Mouse (Mus musculus): ENCODE results near the gene Kcnk16.
A peak's percentile ranks its signal among the peaks of the same experiment; 100 is the strongest.

Gene Kcnk16

DNA sequence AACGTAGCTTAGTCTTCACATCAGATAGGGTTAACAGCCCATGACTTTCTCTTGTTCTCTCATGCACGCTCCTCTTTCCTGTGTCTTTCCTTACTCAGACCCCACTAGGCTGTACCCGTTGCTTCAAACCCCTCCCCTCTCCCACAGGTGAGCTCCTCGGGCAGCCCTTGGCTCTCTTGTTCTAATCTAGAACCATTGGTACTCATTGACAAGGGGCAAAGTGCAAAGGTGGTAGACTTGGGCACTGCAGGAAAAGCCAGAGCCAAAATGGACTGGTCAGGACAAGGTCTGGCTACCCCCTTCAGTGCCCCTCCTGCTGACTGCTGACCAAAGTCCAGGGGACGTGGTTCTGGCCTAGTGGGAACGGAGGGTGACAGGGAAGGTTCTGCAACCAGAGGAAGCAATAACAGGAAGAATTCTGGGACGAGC is 38.9 kb downstream of the Kcnk16 start:
- DNase-seq (ENCODE audit: low read depth, low spot score) = no peak

GRCm38 (mm10) chr14:20229437-20229836 is 39.6 kb downstream of the Kcnk16 start:
- DNase-seq (ENCODE audit: low read depth, low spot score) = no peak

GRCm38 (mm10) chr14:20228336-20228735 is 40.7 kb downstream of the Kcnk16 start:
- no peak for DNase-seq (ENCODE audit: low read depth, low spot score)

DNA sequence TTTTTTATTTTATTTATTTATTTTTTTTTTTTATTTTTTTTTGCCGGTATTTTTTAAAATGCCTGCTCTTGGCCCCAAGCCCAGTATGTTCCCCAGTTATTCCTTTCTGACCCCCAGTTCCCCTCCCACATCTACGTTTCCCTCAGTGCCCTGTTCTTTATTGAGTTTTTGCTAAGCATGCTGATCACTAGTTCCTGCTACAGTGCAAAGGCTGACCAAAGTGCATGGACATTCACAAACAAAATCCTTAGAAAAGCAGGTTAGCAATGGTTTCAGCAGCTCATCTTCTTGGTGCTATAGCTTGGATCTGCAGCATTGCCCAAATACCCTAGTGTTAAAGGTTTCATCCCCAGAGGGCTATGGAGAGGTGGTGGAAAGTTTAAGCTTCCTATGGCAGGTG is 42.0 kb downstream of the Kcnk16 start:
- DNase-seq (ENCODE audit: low read depth, low spot score) = no peak

DNA sequence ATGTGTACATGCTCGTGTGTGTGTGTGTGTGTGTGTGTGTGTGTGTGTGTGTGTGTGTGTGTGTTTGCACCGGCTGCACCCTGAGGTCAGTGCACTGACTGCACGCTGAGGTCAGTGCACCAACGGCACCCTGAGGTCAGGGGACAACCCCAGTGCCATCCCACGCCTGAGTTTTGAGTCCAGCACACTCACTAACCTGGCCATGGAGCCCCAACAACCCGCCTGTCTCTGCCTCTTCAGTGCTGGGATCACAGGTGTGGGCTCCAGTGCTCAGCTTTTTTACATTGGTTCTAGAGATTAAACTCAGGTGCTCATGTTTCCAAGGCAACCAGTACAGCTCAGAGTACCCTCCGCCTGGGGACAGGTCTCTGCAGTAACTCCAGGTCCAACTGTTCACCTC is 42.5 kb downstream of the Kcnk16 start:
- DNase-seq (ENCODE audit: low read depth, low spot score) = no peak

DNA sequence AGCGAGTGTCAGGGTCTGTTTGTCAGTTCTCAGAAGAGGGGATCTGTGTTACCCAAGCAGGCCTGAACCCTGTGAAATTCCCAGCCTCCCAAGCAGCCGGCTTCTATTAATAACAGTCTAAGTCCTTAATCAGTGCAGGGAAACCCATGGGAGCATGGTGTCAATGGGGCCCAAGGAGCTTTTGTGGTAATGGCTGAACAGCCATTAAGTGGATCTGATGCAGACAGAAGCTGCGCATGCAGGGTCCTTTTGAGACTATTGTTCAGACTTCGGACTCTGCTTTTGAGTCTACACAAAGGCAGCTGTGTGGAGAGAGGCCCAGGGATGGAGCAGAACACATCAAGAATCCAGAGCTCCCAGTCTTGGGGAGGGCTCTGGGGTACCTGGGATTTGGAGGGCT is 43.5 kb downstream of the Kcnk16 start:
- peak; percentile 17 for DNase-seq (ENCODE audit: low read depth, low spot score)

DNA sequence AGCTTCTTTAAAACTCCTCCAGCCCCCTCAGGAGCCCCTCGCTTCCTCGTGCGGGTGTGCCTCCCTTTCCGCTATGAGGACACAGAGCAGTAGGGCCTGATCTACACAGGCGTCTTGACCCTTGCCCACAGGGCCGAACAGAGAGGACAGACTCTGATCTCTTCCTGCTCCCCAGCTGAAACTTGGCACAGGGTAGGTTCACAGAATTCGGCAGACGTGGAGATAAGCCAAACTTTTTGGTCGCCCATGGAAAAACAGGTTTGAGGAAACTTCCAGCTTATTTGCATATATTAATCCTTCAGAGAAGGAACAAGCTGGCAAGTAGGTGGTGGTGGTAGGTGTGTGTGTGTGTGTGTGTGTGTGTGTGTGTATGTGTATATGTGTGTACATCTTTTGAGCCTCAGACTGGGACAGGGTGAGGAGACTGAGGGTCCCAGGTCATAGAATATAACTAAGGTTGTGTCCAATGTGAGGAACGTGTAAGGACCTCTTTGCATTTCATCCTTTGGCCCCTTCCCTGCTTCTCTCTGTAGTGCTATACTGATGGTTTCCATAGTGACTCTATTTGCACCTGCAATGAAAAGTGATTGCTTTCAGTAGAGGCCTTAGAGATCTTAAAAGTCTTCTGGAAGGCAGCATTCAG is 44.3 kb downstream of the Kcnk16 start:
- DNase-seq (ENCODE audit: low read depth, low spot score) = no peak

DNA sequence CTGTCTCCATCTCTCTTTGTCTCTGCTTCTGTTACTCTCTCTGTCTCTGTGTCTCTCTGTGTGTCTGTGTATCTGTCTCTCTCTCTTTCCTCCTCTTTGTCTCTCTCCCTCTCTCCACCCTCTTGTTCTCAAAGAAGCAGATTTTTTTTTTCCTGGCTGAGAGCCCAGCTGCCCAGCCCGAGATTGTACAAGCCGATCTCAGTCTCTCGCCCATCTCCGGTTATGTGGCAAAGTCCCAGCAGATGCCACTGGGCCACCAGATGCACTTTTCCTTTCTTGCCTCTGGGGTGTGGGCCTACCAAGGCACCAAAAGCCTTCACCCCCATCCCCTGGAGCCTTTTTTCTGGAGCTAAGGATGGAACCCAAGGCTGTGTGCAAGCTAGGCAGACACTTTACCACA is 44.8 kb downstream of the Kcnk16 start:
- DNase-seq (ENCODE audit: low read depth, low spot score) = no peak

DNA sequence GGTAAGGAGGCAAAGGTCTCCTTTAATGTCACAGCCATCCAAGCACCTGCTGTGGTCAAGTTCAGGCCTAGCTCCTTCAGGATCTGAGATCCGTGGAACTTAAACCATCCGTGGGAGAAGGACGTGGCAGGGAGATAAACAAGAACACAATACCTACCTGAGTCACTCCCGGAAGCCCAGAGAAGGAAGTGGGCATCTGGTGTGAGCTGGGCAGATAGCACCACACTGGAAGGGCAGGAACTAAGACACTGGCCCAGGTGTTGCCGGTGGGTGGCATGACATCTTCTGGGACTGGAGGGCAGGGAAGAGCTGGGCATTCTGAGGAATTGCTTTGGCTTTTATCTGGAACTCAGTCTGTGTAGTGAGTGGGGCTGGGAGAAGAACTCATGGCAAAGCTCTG is 45.7 kb downstream of the Kcnk16 start:
- no peak for DNase-seq (ENCODE audit: low read depth, low spot score)

- DNase-seq (ENCODE audit: low read depth, low spot score) = no peak
These were observed 47.9 kb downstream of the Kcnk16 start for GRCm38 (mm10) chr14:20221083-20221482.

DNA sequence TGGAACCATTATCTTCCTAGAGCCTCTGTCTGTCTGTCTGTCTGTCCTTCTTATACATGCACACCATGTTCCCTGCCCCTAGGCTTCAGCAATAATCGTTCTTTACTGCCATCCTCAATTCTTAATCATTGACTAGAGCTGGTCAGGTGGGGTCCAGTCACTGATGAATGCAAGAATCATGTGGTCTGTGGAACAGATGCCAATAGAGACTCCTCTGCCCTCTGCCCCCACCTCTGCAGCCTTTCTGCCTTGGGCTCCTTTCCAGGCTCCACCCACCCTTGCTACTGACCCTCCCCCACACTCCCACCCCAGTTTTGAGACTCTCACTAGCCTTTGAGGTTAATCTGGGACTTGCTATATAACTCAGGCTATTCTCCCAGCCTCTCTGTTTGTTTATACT is 49.1 kb downstream of the Kcnk16 start:
- no peak for DNase-seq (ENCODE audit: low read depth, low spot score)

DNA sequence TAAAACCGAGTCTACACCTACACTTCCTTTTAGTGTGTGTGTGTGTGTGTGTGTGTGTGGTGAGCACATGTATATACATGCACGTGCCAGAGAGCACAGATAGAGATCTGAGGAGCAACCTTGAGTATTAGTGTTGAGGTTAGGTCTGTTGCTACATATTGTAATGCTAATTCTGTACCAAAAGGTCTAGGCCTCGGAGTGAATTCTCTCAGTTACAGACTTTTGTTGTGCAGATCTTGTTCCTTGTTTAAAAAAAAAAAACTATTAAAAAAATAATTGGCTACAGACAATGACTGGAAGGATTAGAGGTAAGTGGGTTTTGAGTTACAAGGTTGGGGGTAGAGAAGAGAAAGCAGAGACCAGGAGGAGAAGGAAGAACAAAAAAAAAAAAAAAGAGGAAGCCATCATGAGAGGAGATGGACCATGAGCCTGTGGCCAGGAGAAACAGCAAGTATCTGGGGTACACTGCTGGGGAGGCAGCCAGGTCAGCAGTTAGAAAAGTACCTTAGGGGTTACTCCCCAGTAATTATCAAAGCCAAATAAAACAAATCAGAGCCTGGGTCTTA is 51.6 kb downstream of the Kcnk16 start:
- DNase-seq (ENCODE audit: low read depth, low spot score) = no peak

DNA sequence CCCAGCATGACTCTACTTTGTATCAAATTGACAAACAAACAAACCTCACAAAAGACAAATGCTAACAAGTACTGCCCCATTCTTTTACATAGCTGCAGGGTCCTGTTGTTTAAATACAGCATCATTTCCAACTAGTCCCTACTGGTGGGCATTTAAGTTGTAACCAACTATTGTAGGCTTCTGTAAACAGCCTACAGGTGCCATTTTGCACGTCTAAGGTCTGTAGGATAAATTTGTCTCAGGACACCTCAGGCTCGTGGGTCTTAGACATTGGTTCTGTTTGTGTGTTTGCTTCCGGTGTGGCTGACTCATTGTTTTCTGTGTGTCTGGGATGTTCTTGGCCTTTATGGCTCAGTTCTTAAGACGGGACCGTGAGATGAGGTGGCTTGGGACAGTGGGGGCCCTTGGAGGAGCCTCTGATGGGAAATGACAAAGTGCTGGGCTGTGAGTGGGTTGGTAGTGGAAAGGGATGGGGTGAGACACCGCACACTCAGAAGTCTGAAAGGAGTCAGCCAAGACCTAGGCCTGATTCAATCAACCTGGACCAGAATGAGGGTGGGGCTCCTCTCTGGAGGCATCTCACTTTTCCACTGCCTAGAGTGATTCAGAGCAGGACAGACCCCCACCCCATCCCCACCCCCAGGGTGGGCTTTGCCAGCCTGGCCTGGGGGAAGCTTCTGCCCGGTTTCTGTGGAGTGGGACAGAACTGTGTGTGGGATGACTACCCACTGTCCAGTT is 52.3 kb downstream of the Kcnk16 start:
- no peak for DNase-seq (ENCODE audit: low read depth, low spot score)

GRCm38 (mm10) chr14:20215826-20216225 is 53.2 kb downstream of the Kcnk16 start:
- no peak for DNase-seq (ENCODE audit: low read depth, low spot score)

- DNase-seq (ENCODE audit: low read depth, low spot score) = no peak
These were observed 54.9 kb downstream of the Kcnk16 start for GRCm38 (mm10) chr14:20214125-20214524.

DNA sequence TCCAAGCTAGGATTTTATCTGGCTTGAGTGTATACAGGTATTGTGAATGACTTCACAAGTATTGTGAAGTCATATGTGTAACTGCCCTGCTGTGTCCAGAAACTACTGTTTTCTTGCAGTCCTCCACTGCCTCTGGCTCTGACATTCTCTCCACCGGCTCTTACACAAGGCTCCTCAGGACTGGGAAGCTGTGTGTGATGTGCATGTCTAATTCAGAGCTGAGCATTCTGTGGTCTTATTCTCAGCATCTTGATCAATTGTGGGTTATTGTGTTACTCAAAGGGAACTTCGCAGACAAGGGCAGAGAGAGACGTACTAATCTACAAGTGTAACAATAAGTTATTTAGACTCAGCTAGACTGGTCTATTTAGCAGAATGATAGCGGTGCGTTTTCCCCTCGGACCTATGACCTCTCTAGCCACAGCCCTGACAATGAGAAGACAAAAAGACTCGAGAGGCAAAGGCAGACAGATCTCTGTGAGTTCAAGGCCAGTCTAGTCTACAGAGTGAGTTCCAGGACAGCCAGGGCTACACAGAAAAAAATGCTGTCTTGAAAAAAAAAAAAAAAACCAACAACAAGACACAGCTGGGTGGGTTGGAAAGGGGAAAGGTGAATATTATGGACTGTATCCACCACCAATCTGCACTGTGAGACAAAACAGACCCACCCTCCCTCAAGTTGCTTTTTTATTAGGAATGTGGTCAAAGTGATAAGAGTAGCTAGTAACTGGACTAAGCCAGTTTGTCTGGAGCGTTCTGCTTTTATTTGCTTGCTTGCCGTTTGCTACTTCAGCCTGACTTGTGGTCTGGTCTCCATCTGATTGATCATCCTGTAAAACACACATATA is 57.0 kb downstream of the Kcnk16 start:
- no peak for DNase-seq (ENCODE audit: low read depth, low spot score)
